Mouse (Mus musculus) hindbrain, embryonic 12.5 days (tissue): Measurements from ENCODE around the gene Dip2c. TPM values are rescaled to one million over a fixed set of nuclear protein-coding genes. Genes with fewer than 3 reads are reported as not detected.

ENCODE experiments used
- ATAC-seq: fragments of 200-750 bp; cut with Nextera tagmentation; 2 replicates; pipeline ENCODE4 v1.8.0; 2017; ENCODE audit warnings: moderate TSS enrichment; ENCODE audit not compliant: low FRiP score
- H3K27ac ChIP-seq: fragments of 300-500 bp; sonication (generic); 2 replicates; pipeline ENCODE4 v1.5.1; 2016; ENCODE audit warnings: mild to moderate bottlenecking
- H3K27me3 ChIP-seq: fragments of 300-500 bp; sonication (generic); 2 replicates; pipeline ENCODE4 v1.6.1; 2016; ENCODE audit warnings: mild to moderate bottlenecking
- H3K36me3 ChIP-seq: fragments of 300-500 bp; sonication (generic); 2 replicates; pipeline ENCODE4 v1.6.1; 2016; ENCODE audit warnings: mild to moderate bottlenecking
- H3K4me1 ChIP-seq: fragments of 300-500 bp; sonication (generic); 2 replicates; pipeline ENCODE4 v1.6.1; 2016
- H3K4me2 ChIP-seq: fragments of 300-500 bp; sonication (generic); replicated peaks from 2 replicates; pipeline ENCODE4 v1.6.1; 2016; ENCODE audit warnings: mild to moderate bottlenecking
- H3K4me3 ChIP-seq: fragments of 300-500 bp; sonication (generic); 2 replicates; pipeline ENCODE4 v1.5.1; 2016; ENCODE audit warnings: mild to moderate bottlenecking
- H3K9ac ChIP-seq: fragments of 300-500 bp; sonication (generic); 2 replicates; pipeline ENCODE4 v1.6.1; 2016; ENCODE audit warnings: mild to moderate bottlenecking, moderate library complexity
- H3K9me3 ChIP-seq: fragments of 300-500 bp; sonication (generic); replicated peaks from 2 replicates; pipeline ENCODE4 v1.6.1; 2016; ENCODE audit warnings: mild to moderate bottlenecking
- WGBS: fragments of 180-500 bp; shearing (Covaris S2); methylation state at CpG from one replicate; pipeline ENCODE4 v1.1.7; 2016; 5-methylcytosine and 5-hydroxymethylcytosine counted together
- polyA plus RNA-seq: library from polyadenylated mRNA; unstranded; fragments of >200 nt; fragmentation: Nextera tagmentation; extraction: Ambion mirVana; gene quantifications from 2 replicates; pipeline ENCODE4 v1.2.1, GENCODE M21; 2016

Gene Dip2c
- polyA plus RNA-seq, 1 experiment from 2014 or later, result 12.7 TPM

DNA sequence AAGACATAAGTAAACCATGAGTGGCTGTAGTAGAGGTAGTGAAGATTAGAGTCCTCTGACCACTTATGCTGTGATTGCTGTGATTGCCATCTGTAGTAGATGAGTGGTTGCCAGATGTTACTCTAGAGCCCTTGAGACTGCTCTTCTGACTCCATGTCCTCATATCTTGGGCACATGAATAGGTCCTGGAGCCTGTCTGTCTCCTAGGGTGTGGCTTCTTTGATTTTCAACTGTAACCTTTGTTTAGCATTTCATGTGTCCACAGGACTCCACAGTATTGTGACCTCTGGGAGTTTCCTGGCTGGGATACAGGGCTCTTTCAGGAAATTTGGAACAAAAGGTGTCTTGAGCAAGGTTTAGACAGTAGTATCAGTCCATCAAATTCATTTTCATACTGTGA is 155.1 kb downstream of the Dip2c start:
- Histone ChIP-seq H3K9ac (no peak overlapping the region), H3K9me3 (peaks cover 6% of the 10 kb centered on the region; the same call in 1 of the 2 replicates), H3K27me3 (no peaks in the 10 kb centered on the region), H3K36me3 (no peaks in the 10 kb centered on the region), H3K4me1 (no peaks in the 10 kb centered on the region), H3K4me3 (no peak overlapping the region), H3K4me2 (no peak overlapping the region), H3K27ac (no peak overlapping the region)
- ATAC-seq, result no peak

DNA sequence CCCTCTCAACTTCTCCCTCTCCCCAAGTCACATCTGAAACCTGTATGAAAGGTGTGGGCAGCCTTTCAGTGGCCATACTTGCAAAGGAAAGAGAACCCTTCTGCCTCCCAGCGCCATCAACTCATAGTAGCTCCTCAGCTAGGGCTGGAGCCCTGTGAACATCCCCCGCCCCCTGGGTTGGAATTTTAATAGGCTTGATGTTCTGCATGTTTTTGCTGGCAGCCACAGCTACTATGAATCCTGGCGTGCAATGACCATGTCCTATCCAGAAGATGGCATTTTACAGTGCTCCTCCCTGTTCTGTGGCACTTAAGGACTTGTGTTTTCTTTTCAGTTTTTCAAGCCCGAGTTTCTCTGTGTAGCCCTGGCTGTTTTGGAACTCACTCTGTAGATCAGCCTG is 166.7 kb downstream of the Dip2c start:
- no peaks in the 10 kb centered on the region for H3K36me3 ChIP-seq
- H3K4me3 ChIP-seq, result no peak overlapping the region
- H3K9me3 ChIP-seq, result no peaks in the 10 kb centered on the region
- no peak overlapping the region for H3K9ac ChIP-seq
- WGBS, result 79% methylated on average over 4 of the region's 4 CpGs
- no peak overlapping the region for H3K27ac ChIP-seq
- H3K27me3 ChIP-seq, result no peaks in the 10 kb centered on the region
- H3K4me1 ChIP-seq, result no peaks in the 10 kb centered on the region
- H3K4me2 ChIP-seq, result no peak overlapping the region
- ATAC-seq, result no peak

DNA sequence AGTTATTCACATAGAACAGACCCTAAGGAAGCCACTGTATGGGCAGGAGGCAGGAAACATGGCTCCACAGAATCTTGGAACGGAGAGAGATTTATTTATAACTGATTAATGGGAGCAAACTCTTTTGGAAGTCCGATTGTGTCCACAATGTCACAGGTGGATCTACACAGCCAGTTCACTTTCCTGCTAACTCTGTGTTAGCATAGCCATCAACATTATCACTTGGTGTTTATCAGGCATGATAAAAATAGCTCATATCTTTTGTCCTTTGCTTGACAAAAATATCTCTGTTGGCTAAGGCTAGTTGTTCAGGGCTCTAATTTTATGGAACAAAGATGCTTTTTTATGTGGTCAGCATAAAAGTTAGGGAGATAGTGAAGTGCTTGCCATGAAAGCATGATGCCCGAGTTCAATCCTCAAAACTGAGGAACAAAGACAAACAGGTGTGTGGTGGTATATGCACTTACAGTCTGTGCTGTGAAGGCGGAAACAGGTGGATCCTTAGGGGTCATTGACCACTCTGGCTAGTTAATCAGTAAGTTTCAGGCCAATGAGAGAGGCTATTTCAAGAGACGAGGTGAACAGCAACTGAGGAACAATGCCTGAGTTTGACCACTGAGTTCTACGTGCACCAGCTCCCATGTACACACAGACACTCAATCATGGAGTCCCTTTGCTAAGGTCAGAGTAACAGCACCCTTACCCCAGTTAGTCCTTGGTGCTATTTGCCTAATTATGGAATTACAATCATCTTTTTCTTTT is 169.4 kb downstream of the Dip2c start:
- ATAC-seq, result no peak
- no peak overlapping the region for H3K27ac ChIP-seq

GRCm38 (mm10) chr13:9446448-9447115 is 170.3 kb downstream of the Dip2c start:
- no peak for ATAC-seq
- Histone ChIP-seq H3K36me3 (no peaks in the 10 kb centered on the region), H3K4me2 (no peak overlapping the region), H3K27ac (no peak overlapping the region), H3K4me3 (no peak overlapping the region), H3K4me1 (no peaks in the 10 kb centered on the region), H3K9me3 (no peaks in the 10 kb centered on the region), H3K9ac (no peak overlapping the region), H3K27me3 (no peaks in the 10 kb centered on the region)
- 96% methylated on average over 4 of the region's 4 CpGs for WGBS

More for the DNA sequence above, 169.4 kb downstream of the Dip2c start:
- H3K27me3 ChIP-seq, result no peaks in the 10 kb centered on the region
- H3K9me3 ChIP-seq, result no peaks in the 10 kb centered on the region
- 86% methylated on average over 6 of the region's 6 CpGs for WGBS
- H3K4me2 ChIP-seq, result no peak overlapping the region
- H3K4me3 ChIP-seq, result no peak overlapping the region
- H3K4me1 ChIP-seq, result no peaks in the 10 kb centered on the region
- H3K36me3 ChIP-seq, result no peaks in the 10 kb centered on the region
- H3K9ac ChIP-seq, result no peak overlapping the region

DNA sequence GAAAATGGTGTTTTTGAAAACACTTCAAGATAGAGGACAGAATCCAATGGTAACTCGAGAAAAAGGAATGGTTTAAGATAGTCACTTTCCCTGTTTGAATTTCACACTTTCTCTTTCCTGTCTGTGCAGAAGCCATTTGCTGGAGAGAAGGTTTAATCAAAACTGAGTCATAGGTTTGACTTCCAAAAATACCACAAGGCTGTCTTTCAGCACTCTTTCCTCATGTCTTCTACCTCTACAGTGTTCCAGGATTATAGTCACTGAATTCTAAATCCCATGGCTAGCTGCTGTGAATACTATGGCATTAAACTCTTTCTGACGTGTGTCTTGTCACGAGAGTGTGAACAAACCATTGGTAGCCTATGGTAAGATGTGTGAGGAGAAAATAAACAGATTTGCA is 173.9 kb downstream of the Dip2c start:
- H3K4me2 ChIP-seq, result no peak overlapping the region
- no peak overlapping the region for H3K4me3 ChIP-seq
- no peaks in the 10 kb centered on the region for H3K36me3 ChIP-seq
- 87% methylated on average over 3 of the region's 3 CpGs for WGBS
- no peaks in the 10 kb centered on the region for H3K27me3 ChIP-seq
- no peaks in the 10 kb centered on the region for H3K9me3 ChIP-seq
- no peak for ATAC-seq
- 0 out of 2 replicates have a peak, but pooled peaks cover 2% of the 10 kb centered on the region for H3K4me1 ChIP-seq
- H3K9ac ChIP-seq, result no peak overlapping the region
- no peak overlapping the region for H3K27ac ChIP-seq

DNA sequence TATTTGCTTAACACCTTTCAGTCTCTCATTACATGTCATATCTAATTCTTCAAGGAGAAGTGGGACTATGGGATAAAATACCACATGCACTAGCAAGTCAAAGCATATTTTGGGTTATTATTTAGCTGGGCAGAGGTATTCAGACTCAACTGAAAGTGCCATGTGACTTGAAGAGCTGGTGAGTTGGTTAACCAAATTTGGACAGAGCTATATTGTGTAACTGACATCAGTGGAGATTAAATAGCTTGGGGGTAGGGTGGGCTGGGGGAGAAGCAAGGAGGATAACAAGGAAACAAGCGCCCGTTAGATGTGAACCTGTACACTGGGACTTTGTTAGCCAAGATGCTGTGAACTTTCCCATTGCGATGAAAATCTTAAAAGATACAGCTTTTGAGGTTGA is 175.6 kb downstream of the Dip2c start:
- H3K9me3 ChIP-seq, result no peaks in the 10 kb centered on the region
- no peak for ATAC-seq
- no peaks in the 10 kb centered on the region for H3K27me3 ChIP-seq
- no peak overlapping the region for H3K4me3 ChIP-seq
- H3K4me2 ChIP-seq, result no peak overlapping the region
- WGBS, result 96% methylated on average over 3 of the region's 3 CpGs
- H3K36me3 ChIP-seq, result no peaks in the 10 kb centered on the region
- 0 out of 2 replicates have a peak, but pooled peaks cover 2% of the 10 kb centered on the region for H3K4me1 ChIP-seq
- no peak overlapping the region for H3K9ac ChIP-seq
- H3K27ac ChIP-seq, result no peak overlapping the region

- H3K4me3 ChIP-seq, result no peak overlapping the region
- 0 out of 2 replicates have a peak, but pooled peaks cover 2% of the 10 kb centered on the region for H3K4me1 ChIP-seq
- 68% methylated on average over 4 of the region's 4 CpGs for WGBS
- no peak overlapping the region for H3K4me2 ChIP-seq
- H3K9me3 ChIP-seq, result no peaks in the 10 kb centered on the region
- H3K27me3 ChIP-seq, result no peaks in the 10 kb centered on the region
- H3K9ac ChIP-seq, result no peak overlapping the region
- no peaks in the 10 kb centered on the region for H3K36me3 ChIP-seq
- H3K27ac ChIP-seq, result no peak overlapping the region
- no peak for ATAC-seq
Observed at GRCm38 (mm10) chr13:9454426-9455177, 178.3 kb downstream of the Dip2c start.

DNA sequence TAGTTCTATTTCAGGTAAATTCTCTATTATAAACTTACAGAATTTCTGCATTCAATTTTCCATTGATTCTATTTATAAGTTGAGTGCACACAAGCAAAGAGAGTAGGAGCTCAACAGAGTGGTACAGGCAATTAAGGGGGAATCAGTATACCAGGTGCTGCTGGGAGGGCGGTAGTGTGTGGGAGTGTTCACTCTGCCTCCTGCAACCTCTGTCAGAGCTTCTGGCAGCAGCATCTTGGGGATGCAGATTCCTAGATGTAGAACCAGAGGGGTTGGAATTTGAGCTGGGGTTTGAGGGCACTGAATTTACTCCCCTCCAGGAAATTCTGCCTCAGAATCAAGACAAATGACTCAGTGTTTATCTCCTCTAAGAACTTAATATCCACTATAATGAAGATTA is 179.7 kb downstream of the Dip2c start:
- 0 out of 2 replicates have a peak, but pooled peaks cover 2% of the 10 kb centered on the region for H3K4me1 ChIP-seq
- H3K9ac ChIP-seq, result no peak overlapping the region
- no peak for ATAC-seq
- H3K36me3 ChIP-seq, result no peaks in the 10 kb centered on the region
- no peaks in the 10 kb centered on the region for H3K9me3 ChIP-seq
- H3K4me3 ChIP-seq, result no peak overlapping the region
- H3K4me2 ChIP-seq, result no peak overlapping the region
- H3K27ac ChIP-seq, result no peak overlapping the region
- no peaks in the 10 kb centered on the region for H3K27me3 ChIP-seq
- WGBS, result 84% methylated on average over 1 of the region's 1 CpGs

DNA sequence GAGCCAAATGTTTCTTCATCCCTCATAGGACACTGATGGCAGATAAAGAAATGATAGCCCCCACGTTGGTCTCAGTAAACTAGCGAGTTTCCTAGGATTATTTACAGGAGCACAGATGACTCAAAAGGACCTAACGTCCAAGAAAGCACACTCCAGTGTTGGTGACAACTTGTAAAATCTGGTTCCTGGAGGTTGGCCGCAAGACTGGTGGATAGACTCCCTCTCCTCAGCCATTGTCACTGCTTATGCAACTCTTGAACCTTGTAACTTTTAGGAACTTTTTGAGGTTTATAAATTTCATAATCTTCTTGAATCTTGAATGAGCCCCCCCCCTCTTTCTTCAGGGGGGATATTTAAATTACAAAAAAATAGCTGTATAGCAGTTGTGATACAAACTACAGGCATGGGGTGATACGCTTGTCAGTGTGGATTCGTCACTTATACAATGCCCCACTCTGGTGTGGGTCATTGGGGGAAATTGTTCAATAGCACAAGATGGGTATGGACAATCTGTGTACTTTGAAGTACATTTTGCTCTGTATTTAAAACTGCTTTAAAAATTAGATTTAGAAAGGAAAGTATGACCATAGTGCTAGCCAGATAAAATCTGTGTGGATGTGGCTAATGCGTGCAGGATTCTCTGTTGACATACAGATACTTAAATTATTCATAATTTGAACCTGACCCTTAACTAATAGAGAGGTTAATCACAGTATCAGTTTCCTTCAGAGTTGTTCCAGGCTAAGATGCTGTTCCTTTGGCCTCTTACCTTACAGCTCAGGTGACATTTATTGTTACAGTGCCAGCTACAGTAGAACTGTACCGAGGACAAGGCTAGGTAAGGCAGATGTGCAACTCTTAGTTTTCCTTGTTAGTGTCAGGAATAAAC is 181.3 kb downstream of the Dip2c start:
- ATAC-seq, result peak; percentile 48; the same call in 1 of the 2 replicates
- Histone ChIP-seq H3K9me3 (no peaks in the 10 kb centered on the region), H3K4me3 (no peak overlapping the region), H3K4me1 (0 out of 2 replicates have a peak, but pooled peaks cover 2% of the 10 kb centered on the region), H3K4me2 (no peak overlapping the region), H3K27me3 (no peaks in the 10 kb centered on the region), H3K36me3 (no peaks in the 10 kb centered on the region), H3K27ac (no peak overlapping the region), H3K9ac (no peak overlapping the region)
- 81% methylated on average over 8 of the region's 8 CpGs for WGBS

- no peak for ATAC-seq
- H3K36me3 ChIP-seq, result no peaks in the 10 kb centered on the region
- WGBS, result 80% methylated on average over 3 of the region's 3 CpGs
Observed at GRCm38 (mm10) chr13:9464457-9464856, 188.1 kb downstream of the Dip2c start.

GRCm38 (mm10) chr13:9467216-9467615 is 190.9 kb downstream of the Dip2c start:
- Histone ChIP-seq H3K27me3 (no peaks in the 10 kb centered on the region), H3K36me3 (no peaks in the 10 kb centered on the region), H3K9ac (no peak overlapping the region), H3K9me3 (no peaks in the 10 kb centered on the region), H3K4me1 (no peaks in the 10 kb centered on the region), H3K4me3 (no peak overlapping the region), H3K27ac (no peak overlapping the region), H3K4me2 (no peak overlapping the region)
- 70% methylated on average over 1 of the region's 1 CpGs for WGBS
- ATAC-seq, result no peak

More at GRCm38 (mm10) chr13:9464457-9464856, 188.1 kb downstream of the Dip2c start:
- H3K9ac ChIP-seq, result no peak overlapping the region
- H3K27me3 ChIP-seq, result no peaks in the 10 kb centered on the region
- no peaks in the 10 kb centered on the region for H3K4me1 ChIP-seq
- no peak overlapping the region for H3K4me2 ChIP-seq
- no peaks in the 10 kb centered on the region for H3K9me3 ChIP-seq
- H3K4me3 ChIP-seq, result no peak overlapping the region
- H3K27ac ChIP-seq, result no peak overlapping the region
